Mouse (Mus musculus) heart, postnatal 0 days (tissue): Measurements from ENCODE around the gene Cyp8b1. TPM values are rescaled to one million over a fixed set of nuclear protein-coding genes. Genes with fewer than 3 reads are reported as not detected.

Source experiments
- ATAC-seq: fragments of 200-750 bp; cut with Nextera tagmentation; 2 replicates; pipeline ENCODE4 v1.8.0; 2017; ENCODE audit warnings: low read depth, moderate number of reproducible peaks, moderate library complexity; ENCODE audit not compliant: insufficient read depth
- DNase-seq: peaks from one replicate; pipeline ENCODE4 v3.0.0-alpha.2; 2016; ENCODE audit warnings: low spot score
- H3K27ac ChIP-seq: fragments of 300-500 bp; sonication (generic); 2 replicates; pipeline ENCODE4 v1.5.1; 2014; ENCODE audit warnings: low read depth, mild to moderate bottlenecking
- H3K27me3 ChIP-seq: fragments of 300-500 bp; sonication (generic); 2 replicates; pipeline ENCODE4 v1.6.1; 2014; ENCODE audit warnings: low read length, mixed read lengths; ENCODE audit not compliant: control insufficient read depth, insufficient read depth
- H3K36me3 ChIP-seq: fragments of 300-500 bp; sonication (generic); replicated peaks from 2 replicates; pipeline ENCODE4 v1.6.1; 2014; ENCODE audit warnings: low read length, mixed read lengths; ENCODE audit not compliant: control insufficient read depth, insufficient read depth
- H3K4me1 ChIP-seq: fragments of 300-500 bp; sonication (generic); 2 replicates; pipeline ENCODE4 v1.6.1; 2014; ENCODE audit warnings: antibody characterized with exemption; ENCODE audit not compliant: control insufficient read depth, insufficient read depth
- H3K4me2 ChIP-seq: fragments of 300-500 bp; sonication (generic); 2 replicates; pipeline ENCODE4 v1.6.1; 2014; ENCODE audit warnings: low read depth, mild to moderate bottlenecking, low read length, moderate library complexity
- H3K4me3 ChIP-seq: fragments of 300-500 bp; sonication (generic); 2 replicates; pipeline ENCODE4 v1.5.1; 2014; ENCODE audit warnings: low read depth, low read length
- H3K9ac ChIP-seq: fragments of 300-500 bp; sonication (generic); replicated peaks from 2 replicates; pipeline ENCODE4 v1.6.1; 2014; ENCODE audit warnings: low read depth, low read length, mixed read lengths
- H3K9me3 ChIP-seq: fragments of 300-500 bp; sonication (generic); replicated peaks from 2 replicates; pipeline ENCODE4 v1.6.1; 2016; ENCODE audit warnings: low read length; ENCODE audit not compliant: control insufficient read depth
- CTCF ChIP-seq: IDR thresholded peaks from 2 replicates; pipeline ENCODE4 v1.5.1; 2016; ENCODE audit warnings: antibody characterized with exemption, control low read depth, low read depth
- EP300 ChIP-seq: IDR thresholded peaks from 2 replicates; pipeline ENCODE4 v1.6.1; 2016; ENCODE audit warnings: antibody characterized with exemption, low read depth
- WGBS: fragments of 180-500 bp; shearing (Covaris S2); extraction: QIAGEN DNeasy Blood & Tissue Kit; methylation state at CpG from one replicate; pipeline ENCODE4 v1.1.7; 2014; 5-methylcytosine and 5-hydroxymethylcytosine counted together
- polyA plus RNA-seq: library from polyadenylated mRNA; unstranded; fragments of >200 nt; fragmentation: Nextera tagmentation; extraction: Ambion mirVana; gene quantifications from 2 replicates; pipeline ENCODE4 v1.2.1, GENCODE M21; 2015
- total RNA-seq: library from RNA; depleted of rRNA; stranded (reverse); fragments of >200 nt; gene quantifications from 2 replicates; pipeline ENCODE4 v1.2.3, GENCODE M21; 2014; ENCODE audit warnings: low replicate concordance

The Cyp8b1 gene
- total and polyA plus RNA-seq, 2 experiments from 2014 or later: not detected

DNA sequence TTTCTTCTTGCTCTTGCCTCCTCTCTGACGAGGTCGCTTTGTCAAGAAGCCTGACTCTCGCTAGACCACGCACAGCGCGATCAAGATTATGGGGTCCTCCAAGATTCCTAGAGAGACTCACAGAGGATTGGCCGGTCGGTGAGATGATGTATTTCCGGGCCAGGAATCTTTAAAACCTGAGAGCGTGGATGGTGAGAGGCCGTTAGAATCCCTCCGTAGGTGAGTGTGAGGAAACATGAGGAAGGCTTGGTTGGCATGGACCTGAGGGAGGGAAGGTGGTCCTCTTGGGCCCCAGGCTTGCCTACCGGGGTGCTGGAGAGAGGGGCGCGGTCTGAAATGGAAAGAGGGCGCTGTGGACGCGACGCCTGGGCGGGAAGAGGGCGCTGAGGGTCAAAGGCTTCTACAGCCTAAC lies 21.8 kb upstream of the Cyp8b1 start:
- no peak for DNase-seq
- no peak overlapping the region; the same call in 1 of the 2 replicates for H3K9ac ChIP-seq

GRCm38 (mm10) chr9:121937451-121937864 lies 21.4 kb upstream of the Cyp8b1 start:
- 52% methylated on average over 6 of the region's 6 CpGs for WGBS
- no peaks in the 10 kb centered on the region for H3K9me3 ChIP-seq
- H3K36me3 ChIP-seq: no peaks in the 10 kb centered on the region
- TF ChIP-seq CTCF: no peak
- TF ChIP-seq EP300: no peak
- no peak overlapping the region for H3K27ac ChIP-seq
- no peak overlapping the region for H3K9ac ChIP-seq
- DNase-seq: no peak
- no peaks in the 10 kb centered on the region for H3K27me3 ChIP-seq
- no peak overlapping the region for H3K4me3 ChIP-seq
- H3K4me2 ChIP-seq: peak overlapping the region; percentile 46
- H3K4me1 ChIP-seq: no peaks in the 10 kb centered on the region
- no peak for ATAC-seq

More for the DNA sequence above, 21.8 kb upstream of the Cyp8b1 start:
- TF ChIP-seq CTCF (no peak), EP300 (no peak)
- Histone ChIP-seq H3K4me2 (peak overlapping the region; percentile 46), H3K9me3 (no peaks in the 10 kb centered on the region), H3K4me1 (no peaks in the 10 kb centered on the region), H3K27me3 (no peaks in the 10 kb centered on the region), H3K36me3 (no peaks in the 10 kb centered on the region), H3K4me3 (peak overlapping the region; percentile 38), H3K27ac (no peak overlapping the region)
- ATAC-seq: no peak
- WGBS: 62% methylated on average over 21 of the region's 21 CpGs

DNA sequence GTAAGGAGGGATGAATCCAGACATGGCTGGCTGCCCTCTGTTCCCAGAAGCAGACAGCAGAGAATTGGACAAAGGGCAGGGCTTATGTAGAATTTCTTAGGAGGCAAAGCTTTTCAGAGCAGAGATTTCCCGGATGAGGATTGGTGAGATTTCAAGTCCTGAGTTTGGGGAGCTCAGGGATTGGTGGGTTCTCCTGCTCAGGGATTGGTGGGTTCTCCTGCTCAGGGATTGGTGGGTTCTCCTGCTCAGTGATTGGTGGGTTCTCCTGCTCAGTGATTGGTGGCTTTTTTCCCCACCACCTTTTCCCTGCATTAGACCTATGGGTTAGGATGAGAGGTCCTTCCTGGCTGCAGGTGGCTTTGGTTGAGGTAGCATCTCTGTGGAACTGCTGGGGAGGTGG lies 20.8 kb upstream of the Cyp8b1 start:
- WGBS: 61% methylated on average over 1 of the region's 1 CpGs

DNA sequence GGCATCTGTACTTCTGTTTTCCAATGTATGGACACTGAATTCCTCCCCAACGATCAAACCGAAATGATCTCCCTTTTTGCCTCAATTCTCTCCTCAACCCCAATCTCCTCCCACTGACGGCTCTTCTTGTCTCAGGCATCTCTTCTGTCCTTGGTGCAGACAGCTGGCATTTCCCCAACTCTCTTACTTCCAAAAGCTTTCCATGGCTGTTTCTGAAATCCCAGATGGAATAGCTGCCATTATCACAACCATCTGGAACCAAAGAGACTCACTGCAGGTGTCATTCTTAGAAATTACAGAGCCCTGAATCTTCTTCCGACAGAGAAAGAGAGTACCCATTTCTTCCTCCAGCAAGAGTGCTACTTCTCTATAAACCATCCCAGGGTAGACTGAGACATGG lies 18.8 kb upstream of the Cyp8b1 start:
- Histone ChIP-seq H3K9ac (no peak overlapping the region), H3K27ac (no peak overlapping the region), H3K9me3 (no peaks in the 10 kb centered on the region), H3K36me3 (no peaks in the 10 kb centered on the region), H3K4me3 (no peak overlapping the region), H3K27me3 (no peaks in the 10 kb centered on the region), H3K4me2 (no peak overlapping the region), H3K4me1 (no peaks in the 10 kb centered on the region)
- no peak for ATAC-seq
- no peak for TF ChIP-seq EP300
- TF ChIP-seq CTCF: no peak
- no peak for DNase-seq
- 70% methylated on average over 4 of the region's 4 CpGs for WGBS

More for the DNA sequence above, 20.8 kb upstream of the Cyp8b1 start:
- Histone ChIP-seq H3K4me2 (no peak overlapping the region), H3K36me3 (no peaks in the 10 kb centered on the region), H3K4me3 (no peak overlapping the region), H3K4me1 (no peaks in the 10 kb centered on the region), H3K27me3 (no peaks in the 10 kb centered on the region), H3K9me3 (no peaks in the 10 kb centered on the region), H3K9ac (no peak overlapping the region), H3K27ac (no peak overlapping the region)
- no peak for ATAC-seq
- no peak for TF ChIP-seq EP300
- no peak for TF ChIP-seq CTCF
- DNase-seq: no peak

DNA sequence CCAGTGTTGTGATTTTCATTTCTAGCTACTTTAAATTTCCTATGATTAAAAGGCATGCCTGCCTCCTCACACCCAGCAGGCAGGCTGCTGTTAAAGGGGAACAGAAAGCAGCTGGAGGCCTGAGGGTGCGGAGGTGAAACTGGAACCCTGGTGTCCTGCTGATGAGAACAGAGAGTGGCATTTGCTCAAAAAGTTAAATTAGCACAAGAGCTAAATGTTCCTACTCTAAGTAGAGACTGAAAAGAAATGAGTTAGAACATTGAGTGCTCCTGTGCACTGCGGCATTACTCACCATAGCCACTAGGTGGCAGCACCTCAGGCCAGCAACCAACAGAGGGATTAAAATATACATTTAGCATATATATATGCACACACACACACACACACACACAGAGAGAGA lies 12.4 kb upstream of the Cyp8b1 start:
- H3K36me3 ChIP-seq: no peaks in the 10 kb centered on the region
- no peak overlapping the region for H3K9ac ChIP-seq
- no peaks in the 10 kb centered on the region for H3K27me3 ChIP-seq
- ATAC-seq: no peak
- H3K4me2 ChIP-seq: no peak overlapping the region
- WGBS: 27% methylated on average over 2 of the region's 2 CpGs
- no peak overlapping the region for H3K4me3 ChIP-seq
- no peaks in the 10 kb centered on the region for H3K4me1 ChIP-seq
- H3K27ac ChIP-seq: no peak overlapping the region
- no peaks in the 10 kb centered on the region for H3K9me3 ChIP-seq
- peak; percentile 20 for DNase-seq
- TF ChIP-seq CTCF (peak; percentile 78), EP300 (no peak)

DNA sequence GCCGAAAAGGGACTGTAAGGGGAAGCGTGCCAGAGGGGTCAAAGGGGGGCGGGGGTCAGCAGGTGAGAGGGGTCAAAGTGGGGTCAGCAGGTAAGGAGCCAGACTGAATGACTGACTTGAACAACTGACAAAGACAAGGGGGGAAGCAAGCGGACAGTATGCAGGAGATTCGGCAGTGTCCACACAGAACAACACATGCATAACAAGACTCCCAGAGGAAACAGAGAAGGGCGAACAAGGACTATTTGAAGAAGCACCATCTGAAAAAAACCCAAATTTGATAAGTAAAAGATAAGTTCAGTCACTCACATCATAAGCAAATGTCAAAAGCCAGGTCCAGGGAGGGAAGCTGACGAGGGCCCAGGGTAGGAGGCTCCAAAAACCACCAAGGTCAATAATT lies 11.6 kb upstream of the Cyp8b1 start:
- H3K4me3 ChIP-seq: no peak overlapping the region
- TF ChIP-seq CTCF (no peak), EP300 (no peak)
- no peaks in the 10 kb centered on the region for H3K9me3 ChIP-seq
- H3K27ac ChIP-seq: no peak overlapping the region
- 70% methylated on average over 7 of the region's 7 CpGs for WGBS
- no peak overlapping the region for H3K9ac ChIP-seq
- no peaks in the 10 kb centered on the region for H3K36me3 ChIP-seq
- no peaks in the 10 kb centered on the region for H3K27me3 ChIP-seq
- ATAC-seq: no peak
- DNase-seq: no peak
- no peaks in the 10 kb centered on the region for H3K4me1 ChIP-seq
- no peak overlapping the region for H3K4me2 ChIP-seq
